Mouse (Mus musculus): ENCODE measurements around the gene Nlrp2. TPM values are rescaled to one million over a fixed set of nuclear protein-coding genes. Genes with fewer than 3 reads are reported as not detected.

Gene Nlrp2
- not detected for polyA plus RNA-seq (2017; shearing (Covaris generic))

GRCm38 (mm10) chr7:5350935-5351334, at the start of gene Nlrp2:
Gene Nlrp2, minus strand, starts transcription at chr7:5351035.

GRCm38 (mm10) chr7:5350237-5350636, 598 bp downstream of the Nlrp2 start, which contains the start of gene Gm5065:
Gene Gm5065, plus strand, starts transcription at chr7:5350537.

Other genes starting within 250 kb of the Nlrp2 start
- not detected for gene Rfpl4, start 234.1 kb downstream of the Nlrp2 start, polyA plus RNA-seq (2017; shearing (Covaris generic))
- not detected for gene Rasl2-9, start 225.1 kb downstream of the Nlrp2 start, polyA plus RNA-seq (2017; shearing (Covaris generic))
- 0.12 TPM for gene Vmn1r55, start 201.4 kb downstream of the Nlrp2 start, polyA plus RNA-seq (2017; shearing (Covaris generic))
- not detected for gene Vmn1r56, start 154.3 kb downstream of the Nlrp2 start, polyA plus RNA-seq (2017; shearing (Covaris generic))
- not detected for gene Vmn1r57, start 132.5 kb downstream of the Nlrp2 start, polyA plus RNA-seq (2017; shearing (Covaris generic))
- gene Gm5065, start 498 bp downstream of the Nlrp2 start, polyA plus RNA-seq (2017; shearing (Covaris generic)): not detected
- gene Vmn1r58, start 62.4 kb upstream of the Nlrp2 start, polyA plus RNA-seq (2017; shearing (Covaris generic)): not detected
- gene Vmn1r59, start 105.7 kb upstream of the Nlrp2 start, polyA plus RNA-seq (2017; shearing (Covaris generic)): not detected
- gene Vmn2r28, start 142.9 kb upstream of the Nlrp2 start, polyA plus RNA-seq (2017; shearing (Covaris generic)): not detected
- gene Vmn1r60, start 196.3 kb upstream of the Nlrp2 start, polyA plus RNA-seq (2017; shearing (Covaris generic)): not detected

Measured in inflammation-experienced regulatory T-cells, adult 16 weeks (primary cell).